Mouse (Mus musculus): Measurements from ENCODE around the gene Kcng3.

The Kcng3 gene

DNA sequence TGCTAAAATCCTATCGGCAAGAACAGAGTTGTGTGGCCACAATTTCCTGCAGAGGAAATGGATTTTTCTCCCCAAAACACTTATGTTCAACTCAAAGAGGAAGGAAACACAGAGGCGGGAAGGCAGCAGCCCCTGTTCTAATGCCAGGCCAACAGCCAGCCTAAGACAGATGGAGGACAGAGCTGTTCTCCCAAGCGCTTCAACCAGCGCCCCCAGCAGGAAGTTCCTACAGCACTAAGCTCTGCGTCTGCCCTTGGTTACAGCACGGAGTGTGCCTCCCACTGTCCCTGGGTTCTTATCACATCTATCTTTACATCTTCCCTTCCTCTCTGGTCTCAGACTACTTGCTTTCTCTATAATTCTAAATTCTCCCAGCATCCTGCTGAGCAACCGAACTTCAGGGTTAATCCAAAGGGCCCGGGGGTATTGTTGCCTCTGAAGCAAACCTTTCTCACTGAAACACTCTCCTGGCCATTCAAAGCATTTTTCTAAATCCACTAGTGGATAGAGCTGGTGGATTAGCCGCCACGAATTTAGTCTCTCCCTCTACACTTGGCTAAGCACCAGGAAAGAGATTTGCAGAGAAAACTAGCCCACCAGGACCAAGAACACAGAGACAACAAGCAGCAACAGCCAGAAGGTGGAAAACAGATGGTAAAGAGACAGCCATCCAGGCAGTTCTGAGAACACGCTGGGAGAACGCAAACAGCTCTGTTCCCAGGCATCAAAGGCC lies 83.0 kb downstream of the Kcng3 start:
- no peak for DNase-seq

DNA sequence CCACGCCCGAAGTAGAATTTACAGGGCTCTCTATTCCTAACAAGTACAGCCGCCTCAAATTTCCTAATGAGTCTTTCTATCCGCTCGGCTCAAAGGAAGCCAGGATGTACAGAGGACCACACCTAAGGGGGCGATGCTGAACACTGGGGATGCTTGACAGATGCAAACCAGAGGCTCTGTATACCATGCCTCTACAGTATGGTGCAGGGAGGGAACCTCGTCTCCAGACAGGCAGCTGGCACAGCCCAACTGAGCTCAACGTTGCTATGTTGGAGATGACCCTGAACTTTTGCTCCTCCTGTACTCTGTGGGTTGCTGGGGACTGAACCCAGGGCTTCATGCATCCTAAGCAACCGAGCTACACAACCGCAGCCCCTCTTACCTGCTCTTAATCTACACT lies 84.5 kb downstream of the Kcng3 start:
- no peak for DNase-seq

DNA sequence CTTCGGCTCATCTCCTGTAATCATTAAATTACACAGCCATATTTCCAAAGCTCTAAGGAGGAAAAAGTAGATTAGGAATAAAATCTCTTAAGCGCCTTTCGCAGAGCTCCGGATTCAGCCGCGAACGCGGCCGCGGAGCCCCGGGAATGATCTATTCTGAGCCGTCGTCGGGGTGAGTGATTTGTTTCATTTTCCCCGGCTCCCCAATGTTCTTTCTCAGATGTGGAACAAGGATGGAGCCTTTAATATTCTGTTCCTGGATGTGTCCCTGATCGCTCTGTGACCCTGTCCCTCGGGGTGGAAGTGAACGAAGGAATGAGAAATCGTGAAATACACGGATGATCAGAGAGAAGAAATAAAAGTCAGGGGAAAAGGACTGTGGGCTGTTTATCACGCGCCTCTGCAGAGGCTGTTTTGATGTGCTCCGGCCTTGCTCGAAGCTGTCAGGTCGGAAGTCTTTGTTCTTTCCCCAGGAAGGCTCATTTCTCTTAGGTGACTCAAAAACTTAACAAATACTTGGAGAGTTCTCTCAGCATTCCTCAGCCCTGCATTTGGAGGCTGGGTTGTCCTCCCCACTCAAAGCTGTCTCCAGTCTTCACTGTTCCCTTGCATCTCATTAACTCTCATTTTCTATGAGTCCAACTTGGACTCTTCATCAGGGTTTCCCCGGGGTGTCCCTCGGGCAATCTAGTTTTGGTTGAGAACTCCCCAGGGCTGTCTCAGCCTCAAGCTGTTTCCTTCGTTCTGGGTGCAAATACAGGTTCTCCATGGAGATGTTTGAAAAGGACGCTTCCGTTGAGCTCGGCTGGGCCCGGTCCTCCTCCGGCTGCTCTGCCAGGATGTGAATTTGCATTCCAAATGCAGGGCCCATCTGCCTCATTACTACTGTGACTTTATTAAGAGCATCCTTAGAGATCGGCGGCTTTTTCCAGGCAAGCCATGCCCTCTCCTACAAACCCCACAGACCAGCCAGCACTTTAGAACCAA lies 85.6 kb downstream of the Kcng3 start:
- no peak for DNase-seq

DNA sequence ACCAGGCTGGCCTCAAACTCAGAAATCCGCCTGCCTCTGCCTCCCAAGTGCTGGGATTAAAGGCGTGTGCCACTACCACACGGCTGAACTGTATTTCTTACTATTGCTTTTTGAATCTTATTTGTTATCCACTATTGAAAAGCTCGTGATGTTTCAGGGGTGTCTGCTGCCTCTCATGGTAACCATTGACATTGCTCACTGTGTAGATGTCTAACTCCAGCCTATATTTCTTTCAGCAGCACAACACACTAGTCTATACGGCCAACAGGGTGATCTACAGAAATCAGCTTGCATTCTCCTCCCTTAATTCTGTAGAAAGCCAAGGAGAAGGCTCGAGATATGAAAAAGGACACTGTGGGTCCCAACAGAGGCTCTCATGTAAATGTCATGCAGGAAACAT lies 86.4 kb downstream of the Kcng3 start:
- no peak for DNase-seq

GRCm38 (mm10) chr17:83542424-83542823 lies 89.3 kb downstream of the Kcng3 start:
- no peak for DNase-seq

DNA sequence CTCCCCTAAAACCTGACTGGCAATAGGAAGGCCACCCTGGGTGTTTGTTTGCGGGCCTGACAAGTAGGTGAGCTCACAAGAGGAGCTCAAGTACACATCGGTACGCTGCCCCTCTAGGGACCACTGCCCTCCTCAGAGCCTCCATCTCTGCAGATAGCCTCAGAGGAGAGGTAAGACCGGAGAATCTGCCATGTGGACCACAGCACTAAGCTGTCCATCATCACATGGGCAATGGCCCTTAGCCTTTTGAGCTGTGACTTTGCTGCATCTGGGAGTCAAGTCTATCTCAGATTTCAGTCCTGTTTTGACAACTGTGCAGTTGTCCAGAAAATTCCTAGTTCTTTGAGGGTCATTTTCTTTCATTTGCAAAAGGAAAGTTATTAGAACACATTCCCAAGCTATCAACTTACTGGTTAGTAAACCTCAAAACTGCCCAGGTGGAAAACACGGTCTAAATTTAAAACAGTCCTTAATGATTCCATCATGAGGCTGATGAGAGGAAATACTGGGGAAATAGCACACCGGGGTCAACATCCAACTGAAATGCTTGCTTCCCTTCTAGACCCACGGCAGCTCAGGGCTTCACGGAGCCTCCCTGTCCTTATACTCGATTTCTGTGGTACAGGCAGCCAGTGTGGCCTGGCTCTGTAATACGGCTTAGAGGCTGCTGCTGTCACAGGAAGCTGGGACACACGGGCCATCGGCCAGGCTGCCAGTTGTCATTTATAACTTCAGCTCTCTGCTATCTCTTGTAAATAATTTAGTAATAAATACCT lies 92.2 kb downstream of the Kcng3 start:
- no peak for DNase-seq

GRCm38 (mm10) chr17:83538694-83539093 lies 93.0 kb downstream of the Kcng3 start:
- DNase-seq: no peak

GRCm38 (mm10) chr17:83538141-83538540 lies 93.6 kb downstream of the Kcng3 start:
- DNase-seq: no peak

All from heart, adult 11 months (tissue).